Mouse (Mus musculus): ENCODE data around the gene Hoxc12.

The Hoxc12 gene

DNA sequence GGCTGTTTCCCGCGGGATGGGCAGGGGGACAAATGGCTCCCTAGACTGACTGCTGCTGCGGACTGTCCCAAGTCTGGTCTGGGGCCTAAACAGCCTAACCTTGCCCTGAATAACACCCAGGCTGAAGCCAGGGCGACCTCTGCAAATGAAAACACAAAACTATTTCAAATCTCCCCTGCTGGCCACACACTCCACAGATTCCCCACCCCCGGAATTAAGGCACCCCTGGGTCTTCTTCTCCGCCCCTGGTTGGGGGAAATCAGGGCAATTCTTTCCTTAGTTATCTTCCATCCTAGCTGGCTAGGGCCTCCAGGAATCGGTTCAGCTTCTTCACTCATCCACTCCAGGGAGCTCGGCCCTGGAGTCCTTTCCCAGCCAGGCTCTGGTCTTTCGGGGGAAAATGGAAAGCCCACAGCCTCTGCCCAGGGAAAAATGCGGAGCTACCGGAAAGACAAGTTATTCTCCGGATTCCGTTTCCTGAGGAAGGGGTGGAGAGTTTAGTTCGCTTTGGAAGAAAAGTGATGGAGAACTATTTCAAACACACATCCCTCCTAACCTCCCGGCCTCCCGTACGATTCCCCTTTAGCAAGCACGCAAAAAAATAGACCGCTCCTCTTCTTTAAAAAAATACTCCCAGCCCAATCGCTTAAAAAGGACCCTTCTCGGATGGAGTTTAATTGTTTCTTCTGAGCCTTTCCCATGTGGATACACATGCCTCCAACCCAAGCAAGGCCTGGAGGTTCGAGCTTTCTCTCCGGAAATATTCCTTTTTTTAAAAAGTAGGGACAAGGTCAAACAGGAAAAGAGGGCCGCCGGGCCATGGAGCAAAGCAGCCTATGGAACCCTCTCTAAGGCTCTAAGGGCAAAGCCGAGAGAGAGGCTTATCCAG lies 28.7 kb downstream of the Hoxc12 start:
- DNase-seq = no peak

DNA sequence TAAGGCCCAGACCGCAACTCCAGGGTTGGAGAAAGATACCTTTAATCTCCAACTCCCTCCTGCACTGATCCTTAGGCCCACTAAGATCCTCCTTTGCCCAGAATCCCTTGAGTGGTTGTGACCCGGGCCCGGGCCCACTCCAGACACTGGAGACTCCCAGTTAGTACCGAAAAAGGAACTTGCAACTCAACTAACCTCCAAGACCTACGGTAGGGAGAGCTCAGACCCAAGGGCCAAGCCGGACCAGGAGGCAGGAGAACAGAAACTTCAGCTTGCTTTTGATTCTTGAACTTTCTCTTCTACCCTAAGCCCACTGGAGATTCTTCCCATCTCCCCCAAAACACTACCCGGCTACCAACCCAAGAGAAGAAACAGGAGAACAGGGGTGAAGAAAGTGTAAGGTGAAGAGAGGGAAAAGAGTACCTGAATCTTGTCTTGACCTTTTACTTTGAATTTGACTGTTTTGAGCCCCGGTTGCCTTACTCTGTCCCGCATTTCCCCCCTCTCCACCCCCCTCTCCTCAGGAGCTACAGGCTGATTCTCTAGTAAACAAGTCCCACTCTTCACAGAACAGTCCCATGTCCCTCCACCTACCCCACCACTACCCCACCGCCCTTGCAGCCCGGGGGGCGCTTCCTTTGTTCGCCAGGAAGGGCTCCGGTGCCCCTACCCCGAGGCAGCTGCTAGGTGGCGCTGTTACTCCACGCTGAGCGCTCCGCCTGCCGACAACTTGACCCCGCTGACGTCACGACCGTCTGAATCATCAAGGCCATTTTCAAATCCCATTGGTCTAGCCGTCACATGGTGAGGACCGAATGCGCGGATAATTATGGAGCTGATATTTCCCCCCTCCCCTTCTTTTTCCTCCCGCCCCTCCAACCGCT lies 29.6 kb downstream of the Hoxc12 start:
- DNase-seq = no peak

DNA sequence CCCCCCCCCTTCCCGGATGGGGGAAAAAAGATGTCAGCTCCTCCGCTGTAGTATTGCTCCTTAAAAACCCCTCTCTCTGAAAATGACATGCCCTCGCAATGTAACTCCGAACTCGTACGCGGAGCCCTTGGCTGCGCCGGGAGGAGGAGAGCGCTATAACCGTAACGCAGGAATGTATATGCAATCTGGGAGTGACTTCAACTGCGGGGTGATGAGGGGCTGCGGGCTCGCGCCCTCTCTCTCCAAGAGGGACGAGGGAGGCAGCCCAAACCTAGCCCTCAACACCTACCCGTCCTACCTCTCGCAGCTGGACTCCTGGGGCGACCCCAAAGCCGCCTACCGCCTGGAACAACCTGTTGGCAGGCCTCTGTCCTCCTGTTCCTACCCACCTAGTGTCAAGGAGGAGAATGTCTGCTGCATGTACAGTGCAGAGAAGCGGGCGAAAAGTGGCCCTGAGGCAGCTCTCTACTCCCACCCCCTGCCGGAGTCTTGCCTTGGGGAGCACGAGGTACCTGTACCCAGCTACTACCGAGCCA lies 30.3 kb downstream of the Hoxc12 start, which contains the start of gene Hoxc10:
TSS of gene Hoxc10 (plus strand) at position 21 of the 536 bp plus-strand sequence.
- DNase-seq = no peak

DNA sequence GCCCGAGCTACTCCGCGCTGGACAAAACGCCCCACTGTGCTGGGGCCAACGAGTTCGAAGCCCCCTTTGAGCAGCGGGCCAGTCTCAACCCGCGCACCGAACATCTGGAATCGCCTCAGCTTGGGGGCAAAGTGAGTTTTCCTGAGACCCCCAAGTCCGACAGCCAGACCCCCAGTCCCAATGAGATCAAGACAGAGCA lies 30.7 kb downstream of the Hoxc12 start, which contains the start of gene Hoxc5:
TSS of gene Hoxc5 (plus strand) at position 132 of the 199 bp plus-strand sequence.
- DNase-seq = no peak

DNA sequence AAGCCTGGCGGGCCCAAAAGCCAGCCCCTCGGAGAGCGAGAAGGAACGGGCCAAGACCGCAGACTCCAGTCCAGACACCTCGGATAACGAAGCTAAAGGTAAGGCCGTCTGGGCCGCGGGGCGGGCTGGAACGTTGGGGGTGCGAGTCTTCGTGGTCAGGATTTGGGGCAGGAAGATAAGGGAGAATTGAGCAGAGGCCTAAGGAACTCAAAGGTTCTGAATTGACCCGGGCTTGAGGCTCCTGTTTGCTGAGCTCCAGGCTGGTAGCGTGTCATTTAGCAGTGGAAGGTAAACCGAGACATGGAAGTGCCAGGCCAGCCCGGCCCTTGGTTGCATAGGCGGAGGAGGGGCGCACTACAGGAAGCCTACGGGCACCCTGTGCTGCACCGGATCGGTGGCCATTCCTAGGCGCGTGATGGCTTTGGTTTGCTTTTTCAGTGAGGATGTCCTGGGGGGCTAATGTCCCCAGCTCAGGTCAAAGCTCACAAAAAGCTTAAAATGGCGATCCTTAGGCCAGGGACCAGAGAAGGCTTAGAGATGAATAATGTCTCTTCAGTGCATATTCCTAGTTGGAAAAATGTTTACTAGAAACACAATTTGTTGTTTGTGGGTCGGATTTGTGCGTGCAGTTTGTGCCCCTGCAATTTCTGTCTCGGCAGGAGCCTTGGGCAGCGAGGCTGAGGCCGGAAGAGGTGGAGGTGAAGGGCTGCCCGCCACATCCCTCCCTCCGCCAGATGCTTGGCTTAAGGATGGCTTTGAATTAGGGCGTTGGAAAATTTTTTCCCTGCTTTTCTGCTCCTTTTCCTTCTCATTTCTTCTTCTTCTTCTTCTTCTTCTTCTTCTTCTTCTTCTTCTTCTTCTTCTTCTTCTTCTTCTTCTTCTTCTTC lies 31.2 kb downstream of the Hoxc12 start:
- DNase-seq = no peak

DNA sequence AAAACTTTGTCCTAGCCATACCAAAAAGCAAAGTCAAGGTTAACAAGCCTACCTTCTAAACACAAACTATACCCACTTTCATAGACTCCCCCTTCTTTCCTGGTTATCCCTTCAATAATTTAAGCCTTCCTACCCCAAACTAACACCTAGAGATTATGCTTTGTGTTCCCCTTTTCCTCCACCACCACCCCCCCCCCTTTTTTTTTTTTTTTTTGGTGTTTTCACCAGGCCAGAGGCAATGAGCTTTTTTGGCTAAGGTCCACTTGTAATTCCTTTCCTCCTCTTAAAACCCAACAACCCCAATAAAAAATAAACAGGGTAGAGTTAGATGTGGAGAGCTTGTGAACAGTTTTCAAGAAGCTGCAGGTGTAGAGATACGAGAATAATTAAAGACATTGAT lies 32.7 kb downstream of the Hoxc12 start:
- no peak for DNase-seq

DNA sequence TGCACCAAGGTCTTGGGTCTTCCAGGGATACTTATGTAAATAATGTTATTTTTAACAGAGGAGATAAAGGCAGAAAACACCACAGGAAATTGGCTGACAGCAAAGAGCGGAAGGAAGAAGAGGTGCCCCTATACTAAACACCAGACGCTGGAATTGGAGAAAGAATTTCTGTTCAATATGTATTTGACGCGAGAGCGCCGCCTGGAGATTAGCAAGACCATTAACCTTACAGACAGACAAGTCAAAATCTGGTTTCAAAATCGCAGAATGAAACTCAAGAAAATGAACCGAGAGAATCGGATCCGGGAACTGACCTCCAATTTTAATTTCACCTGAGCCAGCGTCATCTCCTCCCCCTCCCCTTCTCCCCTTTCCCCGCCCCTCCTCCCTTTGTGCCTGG lies 34.2 kb downstream of the Hoxc12 start:
- DNase-seq = no peak

DNA sequence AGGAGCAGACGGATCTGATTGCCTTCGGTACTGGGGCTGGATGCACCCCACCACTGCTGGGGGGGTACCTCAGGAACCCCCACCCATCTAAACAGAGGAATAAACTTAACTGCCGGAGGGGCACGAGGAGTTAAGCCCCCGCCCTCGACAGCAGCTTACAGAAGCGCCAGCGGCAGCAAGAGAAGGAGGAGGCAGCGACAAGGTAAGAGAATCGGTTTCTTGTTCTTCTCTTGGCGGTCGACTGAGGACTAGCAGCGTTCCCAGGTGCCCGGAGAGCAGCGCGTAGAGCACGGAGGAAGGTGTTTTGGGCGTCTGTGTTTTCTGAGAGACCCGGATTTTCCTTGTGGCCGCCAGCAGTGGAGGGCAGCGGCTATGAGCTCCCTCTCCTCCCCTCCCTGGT lies 35.7 kb downstream of the Hoxc12 start:
- no peak for DNase-seq

DNA sequence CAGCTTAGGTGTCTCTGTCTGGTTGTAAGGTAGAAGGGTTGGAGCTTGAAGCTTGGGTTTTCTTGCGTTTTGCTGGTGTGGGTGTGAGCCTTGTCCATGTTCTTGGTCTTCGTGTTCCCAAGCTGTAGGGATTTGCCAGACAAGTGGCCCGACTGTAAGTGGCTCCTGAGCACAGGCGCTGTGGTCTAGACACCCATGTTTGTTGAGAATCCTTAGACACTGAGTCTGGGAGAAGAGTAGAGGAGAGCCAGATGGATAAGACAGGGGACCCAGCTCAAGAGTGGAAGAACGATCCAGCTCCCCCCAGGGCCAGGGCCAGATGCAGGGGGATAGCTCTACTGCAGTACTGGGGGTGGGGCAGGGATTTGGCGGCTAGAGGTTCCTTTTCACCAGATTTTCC lies 36.2 kb downstream of the Hoxc12 start:
- DNase-seq = no peak

DNA sequence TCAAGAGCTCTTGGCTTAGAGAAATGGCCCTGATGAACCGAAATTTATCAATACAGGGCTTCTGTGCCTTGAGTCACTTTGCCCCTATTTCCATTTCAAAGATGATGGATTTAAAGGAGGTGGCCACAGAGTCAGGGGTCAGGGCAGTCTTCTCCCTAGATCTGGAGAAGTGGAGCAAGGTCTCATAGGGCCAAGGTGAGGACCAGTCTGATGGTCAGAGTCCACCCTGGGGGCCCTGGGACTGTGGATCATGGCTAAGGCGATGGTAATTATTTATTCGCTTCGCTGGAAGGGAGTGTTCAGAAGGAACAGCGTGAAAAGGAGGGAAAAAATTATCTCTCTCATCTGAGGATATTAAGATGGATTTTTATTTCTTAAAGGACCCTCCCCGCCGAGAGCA lies 38.5 kb downstream of the Hoxc12 start:
- no peak for DNase-seq

DNA sequence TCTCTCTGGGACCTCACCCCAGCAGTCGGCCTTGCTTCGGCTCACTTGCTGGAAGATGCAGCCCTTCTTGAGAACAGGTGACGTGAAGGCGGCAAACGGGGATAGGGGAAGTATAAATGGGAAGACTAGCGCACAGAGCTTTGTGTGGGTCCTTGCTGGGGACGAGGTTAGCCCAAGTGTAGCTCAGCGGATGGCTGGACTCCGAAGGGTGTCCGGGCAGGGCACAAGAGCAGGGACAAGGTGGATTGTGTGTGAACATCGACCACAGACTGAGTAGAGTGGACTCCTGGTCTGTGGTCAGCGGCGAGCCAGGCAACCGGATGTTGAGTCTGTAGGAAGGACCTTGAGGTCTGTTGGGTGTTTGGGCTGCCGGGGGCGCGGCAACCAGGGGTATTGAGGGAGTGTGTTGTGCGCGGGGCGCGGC lies 39.1 kb downstream of the Hoxc12 start:
- no peak for DNase-seq

DNA sequence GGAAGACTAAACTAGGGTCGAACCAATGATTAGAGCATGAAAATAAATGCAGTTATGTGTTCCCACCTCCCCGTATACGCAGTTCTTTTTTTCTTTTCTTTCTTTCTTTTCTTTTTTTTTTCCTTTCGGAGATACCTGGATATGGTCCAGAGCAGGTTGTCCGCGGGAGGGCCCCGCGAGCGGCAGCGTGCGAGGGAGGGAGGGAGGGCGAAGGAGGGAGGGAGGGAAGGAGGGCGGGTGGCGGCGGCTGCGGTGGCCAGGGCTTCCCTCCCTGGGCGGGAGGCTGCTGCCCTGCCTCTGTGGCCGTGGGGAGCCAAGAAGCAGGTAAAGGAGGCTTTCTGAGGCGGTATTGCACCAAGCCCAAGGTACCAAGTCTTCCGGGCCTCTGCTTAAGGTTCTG lies 39.6 kb downstream of the Hoxc12 start, which contains the start of gene Hoxc9:
TSS of gene Hoxc9 (plus strand) at position 269 of the 400 bp plus-strand sequence.
- DNase-seq = no peak

DNA sequence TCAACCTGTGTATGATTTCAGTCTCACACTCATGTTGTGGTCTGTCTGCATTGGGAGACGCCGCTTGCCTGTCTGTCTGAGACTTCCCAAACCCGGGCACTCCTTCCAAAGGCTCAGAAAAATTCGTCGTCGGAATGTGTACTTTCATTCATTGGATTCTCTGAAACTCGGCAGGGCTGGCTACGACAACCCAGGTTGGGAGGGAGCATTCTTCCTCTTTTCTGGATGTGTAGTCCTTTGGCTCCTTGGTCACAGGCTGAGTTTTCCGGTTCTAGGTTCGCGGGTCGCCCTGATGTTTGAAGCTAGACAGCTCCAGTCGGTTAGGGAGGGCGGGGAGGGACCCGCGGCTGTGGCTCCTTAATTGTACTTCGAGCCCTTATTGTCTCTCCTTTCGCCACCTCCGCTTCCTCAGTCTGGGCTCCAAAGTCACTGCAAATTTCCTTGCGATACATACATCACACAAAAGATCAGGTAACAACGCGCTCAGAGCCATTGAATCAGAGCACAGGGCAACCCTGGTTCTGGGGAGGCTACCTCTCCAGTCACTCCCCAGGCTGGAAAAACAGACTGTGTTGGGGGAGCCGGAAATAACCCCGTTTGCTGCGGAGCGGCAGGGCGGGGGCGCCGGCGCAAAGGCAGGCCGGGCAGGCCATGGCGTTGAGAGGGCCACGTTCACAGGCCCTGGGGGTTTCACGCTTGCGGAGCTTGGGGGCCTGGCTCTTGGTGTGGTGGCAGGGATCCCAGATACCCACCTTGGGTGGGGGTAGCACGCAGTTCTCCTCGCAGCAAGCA lies 40.3 kb downstream of the Hoxc12 start:
- DNase-seq = no peak

DNA sequence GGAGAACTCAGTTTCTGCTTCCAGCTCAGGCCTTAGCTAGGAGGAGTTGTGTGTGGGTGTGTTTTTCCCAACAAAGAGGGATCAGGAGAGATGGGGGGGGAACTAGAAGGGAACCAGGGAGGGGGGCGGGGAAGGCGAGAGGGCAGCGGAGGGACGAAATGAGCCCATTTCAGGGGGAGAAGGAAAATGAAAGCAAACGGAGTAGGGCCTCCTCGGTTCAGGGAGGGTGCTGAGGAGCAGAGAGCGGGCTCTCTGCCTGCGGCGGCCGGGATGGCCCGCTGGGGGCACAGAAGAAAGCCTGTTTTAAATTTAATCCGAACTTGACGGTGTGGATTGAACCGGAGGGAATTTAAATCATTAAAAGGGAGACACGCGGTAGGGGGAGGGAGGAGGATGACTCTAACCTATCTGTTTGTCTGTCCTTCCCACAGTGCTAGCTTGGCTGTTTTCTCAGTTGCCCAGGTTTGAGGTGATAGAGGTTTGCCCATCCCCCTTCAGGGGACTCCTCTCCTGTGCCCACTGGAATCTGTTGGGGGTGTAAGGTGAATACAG lies 40.9 kb downstream of the Hoxc12 start:
- no peak for DNase-seq

DNA sequence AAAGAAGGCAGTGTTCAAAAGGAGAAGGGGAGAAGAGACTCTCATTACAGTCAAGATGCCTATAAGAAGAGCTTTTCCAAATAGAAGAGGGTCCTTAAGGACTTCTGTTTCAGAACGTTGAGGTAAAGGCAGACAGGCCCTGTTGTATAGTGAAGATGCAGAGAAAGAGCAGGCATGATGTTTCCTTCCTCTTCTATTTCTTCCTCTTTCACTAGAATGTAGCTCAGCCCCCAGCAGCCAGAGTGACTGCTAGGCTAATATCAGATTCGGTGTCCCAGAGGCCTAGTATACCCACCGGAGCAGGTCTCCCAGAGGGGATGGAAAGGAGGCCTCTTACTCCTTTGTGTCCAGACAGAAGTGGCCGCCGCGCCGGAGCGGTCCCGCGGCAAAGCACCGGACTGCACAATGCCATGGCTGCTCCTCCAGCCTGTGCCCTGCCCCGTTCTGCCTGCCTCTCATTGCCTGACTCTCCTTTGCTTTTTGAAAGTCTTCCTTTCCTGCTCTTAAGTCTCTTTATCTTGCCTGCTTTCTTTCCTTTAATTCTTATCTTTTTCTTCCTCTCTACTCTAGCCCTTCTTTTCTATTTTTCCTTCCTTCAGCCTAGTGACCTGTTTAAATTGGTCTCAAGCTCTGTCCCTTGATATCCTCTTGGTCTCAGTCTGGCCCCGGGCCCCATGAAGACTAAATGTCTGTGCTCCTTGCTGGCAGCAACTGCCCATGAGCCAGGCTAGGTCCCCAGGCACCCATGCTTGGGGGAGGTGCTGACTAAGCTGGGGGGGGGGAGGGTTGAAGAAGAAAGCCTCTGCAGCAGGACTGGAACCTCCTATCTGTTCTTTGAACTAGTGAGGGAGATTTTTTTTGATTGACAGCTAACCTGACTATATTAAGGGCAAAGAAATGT lies 42.3 kb downstream of the Hoxc12 start:
- DNase-seq = no peak

DNA sequence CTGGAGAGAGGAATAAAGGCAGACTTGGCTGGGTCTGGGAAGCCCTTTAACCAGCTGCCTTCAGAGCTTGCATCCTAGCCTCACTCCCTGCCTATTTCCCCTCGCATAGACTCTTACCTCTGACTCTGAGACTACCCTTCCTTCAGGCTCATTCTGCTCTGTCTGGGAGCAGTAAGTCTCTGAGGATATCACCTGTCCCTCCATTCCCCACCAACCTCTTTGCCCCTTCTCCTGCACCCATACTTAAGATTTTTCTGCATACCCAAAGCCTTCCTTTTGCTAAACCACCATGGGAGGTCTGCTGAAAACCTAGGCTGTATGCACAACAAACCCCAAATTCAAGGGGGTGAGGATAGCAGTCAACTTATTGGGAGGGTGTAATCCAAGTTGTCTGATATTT lies 43.4 kb downstream of the Hoxc12 start:
- DNase-seq = no peak

DNA sequence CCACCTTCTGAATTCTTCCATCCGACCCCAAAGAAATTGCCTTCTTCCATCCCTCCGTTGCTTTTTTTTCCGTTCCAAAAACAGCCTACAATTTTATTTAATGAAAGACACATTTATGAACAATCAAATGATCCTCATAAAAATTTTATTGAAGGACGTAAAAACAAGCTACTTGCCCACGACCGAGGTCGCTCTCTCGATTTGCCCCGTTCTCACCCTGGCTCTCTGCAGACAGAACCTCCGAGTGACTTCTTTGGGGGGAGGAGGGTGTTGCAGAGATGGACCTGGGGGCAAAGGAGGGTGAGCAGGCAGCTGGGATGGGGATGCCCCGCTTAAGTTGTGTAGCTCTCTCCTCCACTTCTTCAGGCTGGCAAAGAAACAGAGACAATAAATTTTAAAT lies 43.8 kb downstream of the Hoxc12 start:
- DNase-seq = no peak

DNA sequence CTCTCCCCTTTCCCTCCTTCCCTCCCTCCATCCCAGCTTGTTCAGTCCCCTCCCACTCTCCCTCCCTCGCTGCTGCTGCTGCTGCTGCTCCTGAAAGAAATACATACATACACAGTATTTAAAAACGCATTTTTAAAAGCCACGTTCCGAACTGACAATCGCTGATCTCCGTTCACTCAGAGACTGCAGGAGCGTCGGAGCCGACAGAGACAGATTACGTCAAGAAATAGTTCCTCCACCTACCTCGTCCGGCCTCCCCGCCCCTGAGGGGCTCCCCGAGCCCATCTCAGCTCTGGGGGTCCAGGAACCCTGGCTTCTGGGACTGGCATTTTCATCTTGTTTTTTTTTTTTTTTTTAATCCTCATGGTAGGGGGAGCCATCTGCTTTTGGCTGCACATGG lies 44.4 kb downstream of the Hoxc12 start:
- no peak for DNase-seq

DNA sequence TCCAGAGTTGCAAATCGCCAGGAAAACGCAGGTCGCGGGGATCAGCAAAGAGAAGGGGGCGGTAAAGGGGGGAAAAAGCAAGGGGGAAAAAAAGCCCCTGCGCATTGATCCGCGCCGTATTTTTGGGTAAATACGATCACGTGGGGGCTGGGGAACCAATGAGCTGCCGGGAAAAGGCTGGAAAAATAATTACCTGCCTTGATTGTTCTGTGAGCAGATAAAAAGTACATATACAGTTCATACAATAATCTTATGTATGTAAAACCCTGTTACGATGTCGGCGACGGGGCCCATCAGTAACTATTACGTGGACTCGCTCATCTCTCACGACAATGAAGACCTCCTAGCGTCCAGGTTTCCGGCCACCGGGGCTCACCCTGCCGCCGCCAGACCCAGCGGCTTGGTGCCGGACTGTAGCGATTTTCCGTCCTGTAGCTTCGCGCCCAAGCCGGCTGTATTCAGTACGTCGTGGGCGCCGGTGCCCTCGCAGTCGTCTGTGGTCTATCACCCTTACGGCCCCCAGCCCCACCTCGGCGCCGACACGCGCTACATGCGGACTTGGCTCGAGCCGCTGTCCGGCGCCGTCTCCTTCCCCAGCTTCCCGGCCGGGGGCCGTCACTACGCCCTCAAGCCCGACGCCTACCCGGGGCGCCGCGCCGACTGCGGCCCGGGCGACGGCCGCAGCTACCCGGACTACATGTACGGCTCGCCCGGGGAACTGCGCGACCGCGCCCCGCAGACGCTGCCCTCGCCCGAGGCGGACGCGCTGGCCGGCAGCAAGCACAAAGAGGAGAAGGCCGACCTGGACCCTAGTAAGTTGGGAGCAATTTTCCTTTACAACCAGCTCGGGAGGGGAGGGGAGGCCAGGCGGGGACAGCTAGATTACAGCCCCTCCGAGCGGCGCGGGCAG lies 45.1 kb downstream of the Hoxc12 start:
- no peak for DNase-seq
